Mouse (Mus musculus) olfactory bulb, adult 2 months (tissue): ENCODE results near the gene Ddx54.

Experiments
- CTCF ChIP-seq: fragments of 200-500 bp; IDR thresholded peaks from 2 replicates; pipeline ENCODE4 v1.5.1; 2012; ENCODE audit warnings: low read depth, mild to moderate bottlenecking, low read length, moderate library complexity; ENCODE audit not compliant: insufficient read depth
- POLR2A ChIP-seq: fragments of 200-500 bp; IDR thresholded peaks from 2 replicates; pipeline ENCODE4 v1.6.1; 2012; ENCODE audit warnings: mild to moderate bottlenecking, low read depth, low read length, moderate library complexity; ENCODE audit not compliant: insufficient read depth

GRCm38 (mm10) chr5:120587940-120588568 is 24.5 kb upstream of the Ddx54 start:
- TF ChIP-seq CTCF: no peak
- no peak for TF ChIP-seq POLR2A
